Mouse (Mus musculus): ENCODE measurements around the gene Gm11549. TPM values are rescaled to one million over a fixed set of nuclear protein-coding genes. Genes with fewer than 3 reads are reported as not detected.

Gene Gm11549
- polyA plus RNA-seq, 2 experiments, result 0.10 TPM; not detected in 1

DNA sequence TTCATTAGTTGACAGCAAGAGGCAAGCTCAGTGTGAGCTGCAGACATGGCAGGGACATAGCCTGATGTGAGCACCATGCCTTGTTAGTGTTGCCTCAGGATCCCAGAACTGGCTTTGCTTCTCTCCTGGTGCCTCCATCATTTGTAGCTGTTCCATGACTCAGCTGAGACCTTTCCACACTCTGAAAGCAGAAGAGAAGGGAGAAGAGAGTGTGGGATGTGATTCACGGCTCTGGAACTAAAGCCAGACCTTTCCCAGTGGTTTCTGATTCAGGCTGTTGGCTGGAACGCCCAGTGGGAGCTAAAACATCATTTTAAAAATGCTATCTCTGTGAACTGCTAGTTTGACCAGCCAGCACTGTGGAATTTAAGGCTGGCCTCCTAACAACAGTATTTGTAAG is 19.1 kb upstream of the Gm11549 start:
- Histone ChIP-seq H3K4me3 (replicated peaks; ENCODE audit: low read length) (no peak overlapping the region), H3K36me3 (ENCODE audit: control insufficient read depth, insufficient read depth, low read length) (no peaks in the 10 kb centered on the region), H3K27ac (replicated peaks; ENCODE audit: low read depth, low read length) (no peak overlapping the region), H3K4me2 (replicated peaks; ENCODE audit: low read depth, low read length, severe bottlenecking) (no peak overlapping the region), H3K9me3 (ENCODE audit: control insufficient read depth, low read length) (no peaks in the 10 kb centered on the region), H3K9ac (ENCODE audit: low read depth, low read length, severe bottlenecking) (no peak overlapping the region), H3K27me3 (ENCODE audit: control insufficient read depth, insufficient read depth, low read length) (no peaks in the 10 kb centered on the region), H3K4me1 (ENCODE audit: control insufficient read depth, insufficient read depth, low read length) (no peaks in the 10 kb centered on the region)
- TF ChIP-seq POLR2A (IDR thresholded peaks at IDR 0.05; ENCODE audit: borderline replicate concordance, extremely low read depth, insufficient read depth, insufficient read length), result no peak
- DNase-seq (ENCODE audit: low spot score) (no peak), ATAC-seq (ENCODE audit: low FRiP score, low read depth) (no peak)
- 65% methylated on average over 2 of the region's 2 CpGs for WGBS

DNA sequence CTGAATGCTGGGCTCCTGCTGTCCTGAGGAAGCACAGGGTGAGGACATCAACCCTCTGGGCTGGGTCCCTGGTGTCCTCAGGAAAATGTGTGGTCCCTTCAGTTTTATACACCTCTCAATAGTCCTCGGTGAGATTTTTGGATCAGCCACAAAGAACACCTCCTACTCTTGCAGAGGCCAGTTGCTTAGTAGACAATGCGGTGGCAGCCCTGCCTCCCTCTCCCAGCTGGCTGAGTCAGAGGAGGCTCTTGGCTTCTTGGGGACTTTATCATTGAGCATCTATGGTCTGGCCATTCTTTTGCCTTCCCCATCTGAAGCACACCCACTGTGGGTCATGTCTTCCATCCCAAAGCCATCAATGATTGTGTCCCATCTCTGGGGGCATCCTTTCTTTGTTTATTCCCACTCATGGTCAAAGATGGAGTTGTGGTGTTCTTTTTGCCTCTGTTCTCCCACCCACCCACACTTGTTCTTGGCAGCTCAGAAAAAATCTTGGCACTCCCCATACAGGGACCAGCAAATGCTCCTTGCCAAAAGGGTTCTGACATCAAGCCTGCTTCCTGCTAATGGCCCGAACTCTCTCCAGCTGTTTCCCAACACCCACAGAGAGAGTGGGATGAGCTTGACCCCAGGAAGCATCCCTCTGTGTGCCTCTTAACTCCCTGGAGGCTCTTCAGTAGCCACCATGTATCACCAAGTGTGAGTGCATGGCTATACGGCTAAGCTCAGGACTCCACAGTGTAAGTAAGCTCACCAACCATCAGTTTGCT is 16.3 kb upstream of the Gm11549 start:
- WGBS, result 73% methylated on average over 4 of the region's 4 CpGs
- 0 out of 2 replicates have a peak, but pooled peaks cover 2% of the 10 kb centered on the region for H3K4me1 ChIP-seq (ENCODE audit: control insufficient read depth, insufficient read depth, low read length)
- DNase-seq (ENCODE audit: low spot score) (no peak), ATAC-seq (ENCODE audit: low FRiP score, low read depth) (no peak)
- H3K36me3 ChIP-seq (ENCODE audit: control insufficient read depth, insufficient read depth, low read length), result no peaks in the 10 kb centered on the region
- no peak for TF ChIP-seq POLR2A (IDR thresholded peaks at IDR 0.05; ENCODE audit: borderline replicate concordance, extremely low read depth, insufficient read depth, insufficient read length)
- no peak overlapping the region for H3K4me3 ChIP-seq (replicated peaks; ENCODE audit: low read length)
- no peak overlapping the region for H3K4me2 ChIP-seq (replicated peaks; ENCODE audit: low read depth, low read length, severe bottlenecking)
- no peaks in the 10 kb centered on the region for H3K9me3 ChIP-seq (ENCODE audit: control insufficient read depth, low read length)
- H3K27ac ChIP-seq (replicated peaks; ENCODE audit: low read depth, low read length), result no peak overlapping the region
- no peak overlapping the region for H3K9ac ChIP-seq (ENCODE audit: low read depth, low read length, severe bottlenecking)
- H3K27me3 ChIP-seq (ENCODE audit: control insufficient read depth, insufficient read depth, low read length), result no peaks in the 10 kb centered on the region

DNA sequence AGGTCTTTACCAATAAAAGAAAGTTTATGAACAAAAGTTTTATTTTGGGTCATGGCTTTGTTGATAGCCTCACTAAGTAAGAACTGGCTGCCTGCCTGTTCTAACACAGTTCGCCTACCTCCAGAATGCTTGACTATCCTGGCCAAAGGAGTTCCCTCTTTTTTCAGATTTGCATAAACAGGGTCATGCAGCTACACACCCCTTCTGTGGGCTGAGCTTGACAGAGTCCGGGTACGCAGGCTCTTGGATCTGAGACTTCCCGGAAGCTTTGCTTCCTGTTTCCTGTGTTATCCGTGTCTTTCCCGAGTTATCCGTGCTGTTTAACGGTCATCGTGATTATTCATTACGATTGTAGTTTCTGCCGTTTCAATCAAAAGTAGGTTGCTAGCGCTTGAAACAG is 14.4 kb upstream of the Gm11549 start:
- Histone ChIP-seq H3K4me3 (replicated peaks; ENCODE audit: low read length) (no peak overlapping the region), H3K9ac (ENCODE audit: low read depth, low read length, severe bottlenecking) (no peak overlapping the region), H3K9me3 (ENCODE audit: control insufficient read depth, low read length) (no peaks in the 10 kb centered on the region), H3K27ac (replicated peaks; ENCODE audit: low read depth, low read length) (no peak overlapping the region), H3K4me2 (replicated peaks; ENCODE audit: low read depth, low read length, severe bottlenecking) (no peak overlapping the region), H3K4me1 (ENCODE audit: control insufficient read depth, insufficient read depth, low read length) (0 out of 2 replicates have a peak, but pooled peaks cover 2% of the 10 kb centered on the region), H3K36me3 (ENCODE audit: control insufficient read depth, insufficient read depth, low read length) (no peaks in the 10 kb centered on the region), H3K27me3 (ENCODE audit: control insufficient read depth, insufficient read depth, low read length) (no peaks in the 10 kb centered on the region)
- WGBS, result 84% methylated on average over 12 of the region's 12 CpGs
- no peak for TF ChIP-seq POLR2A (IDR thresholded peaks at IDR 0.05; ENCODE audit: borderline replicate concordance, extremely low read depth, insufficient read depth, insufficient read length)
- no peak for DNase-seq (ENCODE audit: low spot score)
- no peak for ATAC-seq (ENCODE audit: low FRiP score, low read depth)

DNA sequence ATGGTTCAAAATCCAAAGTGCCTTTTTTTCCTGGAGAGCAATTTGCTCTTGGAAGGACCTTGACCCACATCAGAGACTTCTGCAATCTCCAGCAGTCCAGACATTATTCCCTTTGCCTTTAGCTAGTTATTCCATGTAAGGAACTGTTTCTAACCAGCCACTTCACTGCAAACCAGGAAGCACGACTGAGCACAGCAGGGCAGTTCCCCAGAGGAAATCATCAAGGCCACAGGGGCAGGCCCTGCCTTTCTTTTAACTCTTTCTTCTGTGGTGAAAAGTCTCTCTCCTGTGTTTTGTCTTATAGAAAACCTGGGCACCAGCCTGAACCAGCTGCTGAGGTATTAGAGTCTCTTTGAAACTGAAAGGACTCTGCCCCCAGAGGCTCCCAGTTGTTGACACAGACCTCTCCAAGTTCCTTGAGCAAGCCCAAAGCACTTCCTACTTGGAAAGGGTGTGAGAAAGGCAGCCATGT is 11.6 kb upstream of the Gm11549 start:
- no peak for DNase-seq (ENCODE audit: low spot score)

DNA sequence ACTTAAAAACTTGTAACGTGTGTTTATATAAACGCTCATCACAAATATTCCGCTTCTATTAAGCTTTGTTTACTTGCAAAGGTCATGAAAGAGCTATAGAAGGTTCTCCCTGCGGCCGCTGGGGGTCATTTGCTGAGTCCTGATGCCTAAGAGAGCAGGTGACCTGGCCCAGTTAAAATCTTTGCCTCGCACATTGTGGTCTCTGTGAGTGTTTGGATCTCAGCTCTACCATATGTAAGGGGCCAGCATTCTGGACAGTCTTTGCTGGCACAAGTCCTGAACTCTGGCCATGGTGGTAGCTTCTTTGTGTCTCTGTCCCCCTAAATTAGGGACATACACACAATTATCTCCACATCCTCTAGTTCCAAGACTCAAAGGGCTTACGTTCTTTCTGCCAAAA is 11.1 kb upstream of the Gm11549 start:
- ATAC-seq (ENCODE audit: low FRiP score, low read depth) (no peak), DNase-seq (ENCODE audit: low spot score) (no peak)
- Histone ChIP-seq H3K4me1 (ENCODE audit: control insufficient read depth, insufficient read depth, low read length) (0 out of 2 replicates have a peak, but pooled peaks cover 2% of the 10 kb centered on the region), H3K4me3 (replicated peaks; ENCODE audit: low read length) (no peak overlapping the region), H3K27me3 (ENCODE audit: control insufficient read depth, insufficient read depth, low read length) (no peaks in the 10 kb centered on the region), H3K9me3 (ENCODE audit: control insufficient read depth, low read length) (no peaks in the 10 kb centered on the region), H3K4me2 (replicated peaks; ENCODE audit: low read depth, low read length, severe bottlenecking) (no peak overlapping the region; the same call in 1 of the 2 replicates), H3K27ac (replicated peaks; ENCODE audit: low read depth, low read length) (no peak overlapping the region), H3K36me3 (ENCODE audit: control insufficient read depth, insufficient read depth, low read length) (no peaks in the 10 kb centered on the region), H3K9ac (ENCODE audit: low read depth, low read length, severe bottlenecking) (no peak overlapping the region)
- WGBS, result 43% methylated on average over 7 of the region's 7 CpGs
- no peak for TF ChIP-seq POLR2A (IDR thresholded peaks at IDR 0.05; ENCODE audit: borderline replicate concordance, extremely low read depth, insufficient read depth, insufficient read length)

More for the DNA sequence above, 11.6 kb upstream of the Gm11549 start:
- no peak overlapping the region for H3K4me2 ChIP-seq (replicated peaks; ENCODE audit: low read depth, low read length, severe bottlenecking)
- no peaks in the 10 kb centered on the region for H3K36me3 ChIP-seq (ENCODE audit: control insufficient read depth, insufficient read depth, low read length)
- H3K9ac ChIP-seq (ENCODE audit: low read depth, low read length, severe bottlenecking), result no peak overlapping the region
- 0 out of 2 replicates have a peak, but pooled peaks cover 2% of the 10 kb centered on the region for H3K4me1 ChIP-seq (ENCODE audit: control insufficient read depth, insufficient read depth, low read length)
- no peak overlapping the region for H3K4me3 ChIP-seq (replicated peaks; ENCODE audit: low read length)
- TF ChIP-seq POLR2A (IDR thresholded peaks at IDR 0.05; ENCODE audit: borderline replicate concordance, extremely low read depth, insufficient read depth, insufficient read length), result no peak
- 3% methylated on average over 1 of the region's 1 CpGs for WGBS
- H3K27ac ChIP-seq (replicated peaks; ENCODE audit: low read depth, low read length), result no peak overlapping the region
- no peak for ATAC-seq (ENCODE audit: low FRiP score, low read depth)
- no peaks in the 10 kb centered on the region for H3K9me3 ChIP-seq (ENCODE audit: control insufficient read depth, low read length)
- no peaks in the 10 kb centered on the region for H3K27me3 ChIP-seq (ENCODE audit: control insufficient read depth, insufficient read depth, low read length)

Measured in limb, embryonic 14.5 days (tissue).